Mouse (Mus musculus) heart, embryonic 12.5 days (tissue): ENCODE measurements around the gene Golph3. TPM values are rescaled to one million over a fixed set of nuclear protein-coding genes. Genes with fewer than 3 reads are reported as not detected.

Source experiments
- ATAC-seq: fragments of 200-750 bp; cut with Nextera tagmentation; 2 replicates; pipeline ENCODE4 v1.8.0; 2017; ENCODE audit warnings: moderate TSS enrichment, moderate library complexity; ENCODE audit not compliant: insufficient number of reproducible peaks, low FRiP score
- H3K27ac ChIP-seq: fragments of 300-500 bp; sonication (generic); 2 replicates; pipeline ENCODE4 v1.5.1; 2016; ENCODE audit warnings: mild to moderate bottlenecking, moderate library complexity; ENCODE audit not compliant: poor library complexity, severe bottlenecking
- H3K27me3 ChIP-seq: fragments of 300-500 bp; sonication (generic); replicated peaks from 2 replicates; pipeline ENCODE4 v1.6.1; 2016; ENCODE audit warnings: mild to moderate bottlenecking, moderate library complexity
- H3K36me3 ChIP-seq: fragments of 300-500 bp; sonication (generic); 2 replicates; pipeline ENCODE4 v1.6.1; 2016; ENCODE audit warnings: mild to moderate bottlenecking, moderate library complexity
- H3K4me1 ChIP-seq: fragments of 300-500 bp; sonication (generic); replicated peaks from 2 replicates; pipeline ENCODE4 v1.6.1; 2016; ENCODE audit warnings: mild to moderate bottlenecking
- H3K4me2 ChIP-seq: fragments of 300-500 bp; sonication (generic); 2 replicates; pipeline ENCODE4 v1.6.1; 2016; ENCODE audit warnings: mild to moderate bottlenecking, moderate library complexity
- H3K4me3 ChIP-seq: fragments of 300-500 bp; sonication (generic); 2 replicates; pipeline ENCODE4 v1.5.1; 2016; ENCODE audit warnings: mild to moderate bottlenecking
- H3K9ac ChIP-seq: fragments of 300-500 bp; sonication (generic); 2 replicates; pipeline ENCODE4 v1.6.1; 2016; ENCODE audit warnings: mild to moderate bottlenecking, moderate library complexity
- H3K9me3 ChIP-seq: fragments of 300-500 bp; sonication (generic); replicated peaks from 2 replicates; pipeline ENCODE4 v1.6.1; 2016; ENCODE audit warnings: mild to moderate bottlenecking, moderate library complexity
- WGBS: fragments of 180-500 bp; shearing (Covaris S2); methylation state at CpG from one replicate; pipeline ENCODE4 v1.1.7; 2016; 5-methylcytosine and 5-hydroxymethylcytosine counted together
- polyA plus RNA-seq: library from polyadenylated mRNA; unstranded; fragments of >200 nt; fragmentation: Nextera tagmentation; extraction: Ambion mirVana; gene quantifications from 2 replicates; pipeline ENCODE4 v1.2.1, GENCODE M21; 2016

The Golph3 gene
- polyA plus RNA-seq, 1 experiment from 2014 or later: 92.5 TPM

GRCm38 (mm10) chr15:12337030-12337778 is 16.0 kb downstream of the Golph3 start:
- peak; percentile 61; the same call in 1 of the 2 replicates for ATAC-seq
- no peak overlapping the region for H3K4me3 ChIP-seq
- no peak overlapping the region for H3K4me2 ChIP-seq
- no peaks in the 10 kb centered on the region for H3K9me3 ChIP-seq
- no peaks in the 10 kb centered on the region for H3K27me3 ChIP-seq
- 73% methylated on average over 4 of the region's 4 CpGs for WGBS
- H3K27ac ChIP-seq: no peak overlapping the region
- H3K36me3 ChIP-seq: peaks cover 3% of the 10 kb centered on the region
- peaks cover 38% of the 10 kb centered on the region for H3K4me1 ChIP-seq
- H3K9ac ChIP-seq: no peak overlapping the region

- no peak overlapping the region for H3K4me2 ChIP-seq
- peaks cover 38% of the 10 kb centered on the region for H3K4me1 ChIP-seq
- H3K4me3 ChIP-seq: no peak overlapping the region
- WGBS: 49% methylated on average over 3 of the region's 3 CpGs
- H3K36me3 ChIP-seq: peaks cover 3% of the 10 kb centered on the region
- no peak overlapping the region for H3K9ac ChIP-seq
- H3K27me3 ChIP-seq: no peaks in the 10 kb centered on the region
- no peaks in the 10 kb centered on the region for H3K9me3 ChIP-seq
- H3K27ac ChIP-seq: no peak overlapping the region
- peak; percentile 33; the same call in 1 of the 2 replicates for ATAC-seq
Observed at GRCm38 (mm10) chr15:12337779-12338137, 16.5 kb downstream of the Golph3 start.

- Histone ChIP-seq H3K9ac (no peak overlapping the region), H3K4me3 (no peak overlapping the region), H3K4me1 (peaks cover 22% of the 10 kb centered on the region), H3K9me3 (no peaks in the 10 kb centered on the region), H3K27ac (no peak overlapping the region; the same call in 1 of the 2 replicates), H3K36me3 (peaks cover 24% of the 10 kb centered on the region), H3K4me2 (no peak overlapping the region), H3K27me3 (no peaks in the 10 kb centered on the region)
- 59% methylated on average over 5 of the region's 5 CpGs for WGBS
- ATAC-seq: no peak
Observed at GRCm38 (mm10) chr15:12340536-12341400, 19.5 kb downstream of the Golph3 start.

GRCm38 (mm10) chr15:12341401-12341758 is 20.1 kb downstream of the Golph3 start:
- peaks cover 17% of the 10 kb centered on the region for H3K4me1 ChIP-seq
- ATAC-seq: no peak; the same call in 1 of the 2 replicates
- H3K4me3 ChIP-seq: no peak overlapping the region
- no peaks in the 10 kb centered on the region for H3K9me3 ChIP-seq
- H3K4me2 ChIP-seq: no peak overlapping the region
- peaks cover 27% of the 10 kb centered on the region for H3K36me3 ChIP-seq
- no peak overlapping the region for H3K9ac ChIP-seq
- H3K27ac ChIP-seq: 0 out of 2 replicates have a peak overlapping the region, but pooled peaks have one; percentile 44
- 49% methylated on average over 4 of the region's 4 CpGs for WGBS
- H3K27me3 ChIP-seq: no peaks in the 10 kb centered on the region

- H3K27me3 ChIP-seq: no peaks in the 10 kb centered on the region
- WGBS: 95% methylated on average over 3 of the region's 3 CpGs
- ATAC-seq: no peak
- no peaks in the 10 kb centered on the region for H3K9me3 ChIP-seq
- no peak overlapping the region for H3K9ac ChIP-seq
- H3K4me1 ChIP-seq: no peaks in the 10 kb centered on the region; the same call in 1 of the 2 replicates
- H3K27ac ChIP-seq: no peak overlapping the region
- H3K4me2 ChIP-seq: no peak overlapping the region
- H3K36me3 ChIP-seq: peaks cover 50% of the 10 kb centered on the region
- H3K4me3 ChIP-seq: no peak overlapping the region
Observed at GRCm38 (mm10) chr15:12346916-12347315, 25.7 kb downstream of the Golph3 start.

GRCm38 (mm10) chr15:12348950-12349349 is 27.7 kb downstream of the Golph3 start:
- no peak overlapping the region for H3K4me3 ChIP-seq
- no peaks in the 10 kb centered on the region for H3K4me1 ChIP-seq
- no peak for ATAC-seq
- no peaks in the 10 kb centered on the region for H3K27me3 ChIP-seq
- no peak overlapping the region for H3K9ac ChIP-seq
- no peak overlapping the region for H3K4me2 ChIP-seq
- no peaks in the 10 kb centered on the region for H3K9me3 ChIP-seq
- H3K36me3 ChIP-seq: peaks cover 61% of the 10 kb centered on the region
- no peak overlapping the region for H3K27ac ChIP-seq
- WGBS: 59% methylated on average over 3 of the region's 3 CpGs

- no peak for ATAC-seq
- WGBS: 88% methylated on average over 5 of the region's 5 CpGs
- no peaks in the 10 kb centered on the region for H3K9me3 ChIP-seq
- H3K27me3 ChIP-seq: no peaks in the 10 kb centered on the region
- peaks cover 59% of the 10 kb centered on the region for H3K36me3 ChIP-seq
- H3K4me2 ChIP-seq: no peak overlapping the region
- H3K4me1 ChIP-seq: no peaks in the 10 kb centered on the region
- H3K9ac ChIP-seq: no peak overlapping the region
- H3K27ac ChIP-seq: no peak overlapping the region
- H3K4me3 ChIP-seq: no peak overlapping the region
Observed at GRCm38 (mm10) chr15:12349840-12350239, 28.6 kb downstream of the Golph3 start.

GRCm38 (mm10) chr15:12351470-12351869 is 30.2 kb downstream of the Golph3 start:
- no peak overlapping the region for H3K4me3 ChIP-seq
- no peak overlapping the region for H3K4me2 ChIP-seq
- peaks cover 61% of the 10 kb centered on the region for H3K36me3 ChIP-seq
- H3K9me3 ChIP-seq: no peaks in the 10 kb centered on the region
- no peaks in the 10 kb centered on the region for H3K4me1 ChIP-seq
- WGBS: 96% methylated on average over 7 of the region's 7 CpGs
- no peak overlapping the region for H3K27ac ChIP-seq
- no peak; the same call in 1 of the 2 replicates for ATAC-seq
- no peak overlapping the region for H3K9ac ChIP-seq
- no peaks in the 10 kb centered on the region for H3K27me3 ChIP-seq

GRCm38 (mm10) chr15:12354281-12354810 is 33.1 kb downstream of the Golph3 start:
- no peak overlapping the region for H3K4me2 ChIP-seq
- H3K4me1 ChIP-seq: no peaks in the 10 kb centered on the region
- H3K36me3 ChIP-seq: peaks cover 66% of the 10 kb centered on the region
- WGBS: 88% methylated on average over 2 of the region's 2 CpGs
- H3K27me3 ChIP-seq: no peaks in the 10 kb centered on the region
- H3K9ac ChIP-seq: no peak overlapping the region
- no peak for ATAC-seq
- H3K27ac ChIP-seq: no peak overlapping the region
- H3K4me3 ChIP-seq: no peak overlapping the region
- H3K9me3 ChIP-seq: no peaks in the 10 kb centered on the region

GRCm38 (mm10) chr15:12355261-12355660 is 34.0 kb downstream of the Golph3 start:
- 88% methylated on average over 6 of the region's 6 CpGs for WGBS
- H3K9ac ChIP-seq: no peak overlapping the region
- no peak overlapping the region for H3K27ac ChIP-seq
- H3K4me2 ChIP-seq: no peak overlapping the region
- no peak for ATAC-seq
- H3K27me3 ChIP-seq: no peaks in the 10 kb centered on the region
- peaks cover 59% of the 10 kb centered on the region for H3K36me3 ChIP-seq
- H3K4me1 ChIP-seq: no peaks in the 10 kb centered on the region
- no peak overlapping the region for H3K4me3 ChIP-seq
- H3K9me3 ChIP-seq: no peaks in the 10 kb centered on the region

GRCm38 (mm10) chr15:12355907-12356306 is 34.7 kb downstream of the Golph3 start:
- 82% methylated on average over 7 of the region's 7 CpGs for WGBS
- Histone ChIP-seq H3K4me2 (no peak overlapping the region), H3K27ac (no peak overlapping the region), H3K4me3 (no peak overlapping the region), H3K9me3 (no peaks in the 10 kb centered on the region), H3K9ac (no peak overlapping the region), H3K4me1 (no peaks in the 10 kb centered on the region), H3K27me3 (no peaks in the 10 kb centered on the region), H3K36me3 (peaks cover 58% of the 10 kb centered on the region)
- no peak for ATAC-seq
